7 mouse cellular contexts compared by ENCODE assay signal in genomic region chr7:101487102-101487501, GRCm38 (mm10).
"Had no signal": no experiment of that assay in that cellular context is flagged by ENCODE, and none has a peak within 500 bp of the region (broad histone marks: within the 10 kb centered on the region; RNA-seq: fewer than 3 reads in every experiment).

No protein-coding gene starts in this region.

- ATAC-seq: liver, postnatal 0 days; midbrain, embryonic 13.5 days had no signal

- DNase-seq: kidney, adult 2 months; kidney, postnatal 14 days; layer of hippocampus, postnatal 36 days; liver, embryonic 13.5 days; liver, postnatal 0 days; lung, postnatal 14 days had no signal
